17 mouse cellular contexts compared by ENCODE assay signal in the genomic region with DNA sequence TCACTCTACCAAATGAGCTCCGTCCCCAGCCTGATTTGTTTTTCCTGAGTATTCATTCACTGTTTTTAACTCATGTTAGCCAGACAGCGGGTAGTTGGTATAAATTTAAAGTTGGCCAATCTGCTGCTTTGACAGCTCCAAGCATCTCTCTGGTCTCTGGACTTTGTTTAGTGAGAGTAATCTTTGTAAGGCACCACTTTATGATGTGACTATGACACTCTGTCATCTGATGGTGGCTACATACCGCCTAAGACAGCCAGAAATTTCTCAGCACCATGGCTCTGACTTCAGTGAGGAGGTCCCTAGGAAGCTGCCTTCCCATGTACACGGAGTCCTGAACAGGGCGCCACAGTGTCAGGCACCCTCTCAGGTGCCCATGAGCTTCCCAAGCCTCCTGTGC. TPM values are rescaled to one million over a fixed set of nuclear protein-coding genes. Genes with fewer than 3 reads are reported as not detected.
"Had no signal": no experiment of that assay in that cellular context is flagged by ENCODE, and none has a peak within 500 bp of the region (broad histone marks: within the 10 kb centered on the region; RNA-seq: fewer than 3 reads in every experiment).

No protein-coding gene starts in this region.

- DNase-seq: liver, embryonic 13.5 days; liver, postnatal 0 days; lung, adult 2 months; lung, postnatal 36 days; right cerebral cortex, postnatal 14 days; thymus, adult 2 months; thymus, postnatal 25 days; thymus, postnatal 4 days had no signal

- H3K9ac ChIP-seq: liver, embryonic 13.5 days; liver, embryonic 15.5 days; liver, postnatal 0 days; midbrain, embryonic 13.5 days; midbrain, embryonic 15.5 days; neural tube, embryonic 12.5 days; stomach, embryonic 15.5 days had no signal

- H3K27ac ChIP-seq: liver, embryonic 13.5 days; liver, embryonic 15.5 days; macrophage; midbrain, embryonic 13.5 days; midbrain, embryonic 15.5 days; neural tube, embryonic 12.5 days; stomach, embryonic 15.5 days; stomach, postnatal 0 days had no signal

- H3K4me3 ChIP-seq: liver, embryonic 13.5 days; liver, embryonic 15.5 days; megakaryocyte, embryonic 14.5 days; midbrain, embryonic 13.5 days; midbrain, embryonic 15.5 days; neural tube, embryonic 12.5 days; stomach, embryonic 15.5 days had no signal

- ATAC-seq: liver, postnatal 0 days; midbrain, embryonic 13.5 days; midbrain, embryonic 15.5 days had no signal

- H3K36me3 ChIP-seq: liver, embryonic 13.5 days; liver, embryonic 15.5 days; midbrain, embryonic 15.5 days; neural tube, embryonic 12.5 days; stomach, embryonic 15.5 days had no signal

- H3K4me2 ChIP-seq: liver, embryonic 13.5 days; liver, embryonic 15.5 days; midbrain, embryonic 11.5 days; midbrain, embryonic 13.5 days; midbrain, embryonic 15.5 days; neural tube, embryonic 12.5 days; stomach, embryonic 15.5 days had no signal

- H3K9me3 ChIP-seq: liver, embryonic 13.5 days; liver, embryonic 15.5 days; midbrain, embryonic 13.5 days; midbrain, embryonic 15.5 days; neural tube, embryonic 12.5 days; stomach, embryonic 15.5 days had no signal

- H3K27me3 ChIP-seq: midbrain, embryonic 13.5 days; midbrain, embryonic 15.5 days; neural tube, embryonic 12.5 days; stomach, embryonic 15.5 days had no signal

- H3K4me1 ChIP-seq: liver, embryonic 13.5 days; liver, embryonic 15.5 days; megakaryocyte, embryonic 14.5 days; midbrain, embryonic 13.5 days; midbrain, embryonic 15.5 days; neural tube, embryonic 12.5 days; stomach, embryonic 15.5 days had no signal

RNA-seq across cellular contexts. Expression of gene Cfap300, which starts 24.0 kb away (rescaled TPM):
- polyA plus RNA-seq: macrophage had no signal
